Mouse (Mus musculus) forebrain, embryonic 11.5 days (tissue): ENCODE results near the gene Washc2. TPM values are rescaled to one million over a fixed set of nuclear protein-coding genes. Genes with fewer than 3 reads are reported as not detected.
"Not testable (repeated sequence)": the region's sequence is repeated elsewhere in the genome, so short reads cannot be mapped to it uniquely, and the experiment has no call there.

Experiments
- ATAC-seq: fragments of 200-750 bp; cut with Nextera tagmentation; replicated peaks from 2 replicates; pipeline ENCODE4 v1.8.0; 2017; ENCODE audit warnings: moderate TSS enrichment; ENCODE audit not compliant: low FRiP score
- DNase-seq: peaks from one replicate; pipeline ENCODE4 v3.0.0-alpha.2; 2017; ENCODE audit warnings: low spot score
- H3K27ac ChIP-seq: fragments of 300-500 bp; sonication (generic); 2 replicates; pipeline ENCODE4 v1.5.1; 2014; ENCODE audit warnings: low read depth, low read length
- H3K27me3 ChIP-seq: fragments of 300-500 bp; sonication (generic); 2 replicates; pipeline ENCODE4 v1.6.1; 2014; ENCODE audit warnings: mild to moderate bottlenecking, low read length, mixed read lengths; ENCODE audit not compliant: control insufficient read depth, insufficient read depth
- H3K36me3 ChIP-seq: fragments of 300-500 bp; sonication (generic); 2 replicates; pipeline ENCODE4 v1.6.1; 2014; ENCODE audit warnings: mild to moderate bottlenecking, low read length, moderate library complexity, mixed read lengths; ENCODE audit not compliant: control insufficient read depth, insufficient read depth
- H3K4me1 ChIP-seq: fragments of 300-500 bp; sonication (generic); replicated peaks from 2 replicates; pipeline ENCODE4 v1.6.1; 2014; ENCODE audit warnings: low read length, mixed read lengths; ENCODE audit not compliant: control insufficient read depth, insufficient read depth
- H3K4me2 ChIP-seq: fragments of 300-500 bp; sonication (generic); 2 replicates; pipeline ENCODE4 v1.6.1; 2014; ENCODE audit warnings: low read depth, mild to moderate bottlenecking, low read length, moderate library complexity, mixed read lengths; ENCODE audit not compliant: severe bottlenecking
- H3K4me3 ChIP-seq: fragments of 300-500 bp; sonication (generic); 2 replicates; pipeline ENCODE4 v1.5.1; 2014; ENCODE audit warnings: low read depth, low read length
- H3K9ac ChIP-seq: fragments of 300-500 bp; sonication (generic); 2 replicates; pipeline ENCODE4 v1.6.1; 2014; ENCODE audit warnings: low read length
- H3K9me3 ChIP-seq: fragments of 300-500 bp; sonication (generic); 2 replicates; pipeline ENCODE4 v1.6.1; 2016; ENCODE audit warnings: low read length, mixed read lengths; ENCODE audit not compliant: control insufficient read depth
- WGBS: fragments of 180-500 bp; shearing (Covaris S2); extraction: QIAGEN DNeasy Blood & Tissue Kit; methylation state at CpG from one replicate; pipeline ENCODE4 v1.1.7; 2014; 5-methylcytosine and 5-hydroxymethylcytosine counted together
- polyA plus RNA-seq: library from polyadenylated mRNA; unstranded; fragments of >200 nt; fragmentation: Nextera tagmentation; extraction: Ambion mirVana; gene quantifications from 2 replicates; pipeline ENCODE4 v1.2.1, GENCODE M21; 2014

Washc2 gene
- polyA plus RNA-seq, 1 experiment from 2014 or later: 54.2 TPM

GRCm38 (mm10) chr6:116192809-116193311, 15.0 kb upstream of the Washc2 start:
- H3K9me3 ChIP-seq: no peaks in the 10 kb centered on the region
- peak; percentile 84 for DNase-seq
- under 1% methylated on average over 39 of the region's 51 CpGs for WGBS

GRCm38 (mm10) chr6:116193394-116194393, 14.1 kb upstream of the Washc2 start, which contains the start of gene Tmcc1:
Gene Tmcc1 (minus strand): TSS chr6:116193486.
- DNase-seq: peak; percentile 99
- ATAC-seq: peak; percentile 92

More at GRCm38 (mm10) chr6:116192809-116193311, 15.0 kb upstream of the Washc2 start:
- no peaks in the 10 kb centered on the region for H3K27me3 ChIP-seq
- no peaks in the 10 kb centered on the region for H3K36me3 ChIP-seq
- H3K9ac ChIP-seq: peak overlapping the region; percentile 89
- peaks cover 4% of the 10 kb centered on the region; the same call in 1 of the 2 replicates for H3K4me1 ChIP-seq
- H3K4me3 ChIP-seq: peak overlapping the region; percentile 87
- ATAC-seq: peak; percentile 89
- peak overlapping the region; percentile 89 for H3K4me2 ChIP-seq
- peak overlapping the region; percentile 50 for H3K27ac ChIP-seq

GRCm38 (mm10) chr6:116195811-116196210, 12.0 kb upstream of the Washc2 start:
- no peak overlapping the region for H3K27ac ChIP-seq
- DNase-seq (no peak), ATAC-seq (no peak)
- peaks cover 4% of the 10 kb centered on the region; the same call in 1 of the 2 replicates for H3K4me1 ChIP-seq
- H3K36me3 ChIP-seq: no peaks in the 10 kb centered on the region
- no peaks in the 10 kb centered on the region for H3K27me3 ChIP-seq
- no peak overlapping the region for H3K4me3 ChIP-seq
- no peaks in the 10 kb centered on the region for H3K9me3 ChIP-seq
- 68% methylated on average over 8 of the region's 8 CpGs for WGBS
- H3K4me2 ChIP-seq: no peak overlapping the region
- H3K9ac ChIP-seq: no peak overlapping the region

More at GRCm38 (mm10) chr6:116193394-116194393, 14.1 kb upstream of the Washc2 start, which contains the start of gene Tmcc1:
- Histone ChIP-seq H3K4me2 (peak within 1 kb of the TSS; percentile 89), H3K9me3 (no peaks in the 10 kb centered on the region), H3K4me1 (peaks cover 4% of the 10 kb centered on the region; the same call in 1 of the 2 replicates), H3K4me3 (peak within 1 kb of the TSS; percentile 87), H3K9ac (peak within 1 kb of the TSS; percentile 89), H3K27me3 (no peaks in the 10 kb centered on the region), H3K36me3 (no peaks in the 10 kb centered on the region), H3K27ac (peak within 1 kb of the TSS; percentile 50)
- under 1% methylated on average over 40 of the region's 68 CpGs for WGBS

- ATAC-seq: no peak; the same call in 1 of the 2 replicates
- Histone ChIP-seq H3K4me2 (no peak overlapping the region), H3K9me3 (no peaks in the 10 kb centered on the region), H3K4me1 (peaks cover 2% of the 10 kb centered on the region; the same call in 1 of the 2 replicates), H3K4me3 (no peak overlapping the region), H3K9ac (no peak overlapping the region), H3K27ac (no peak overlapping the region), H3K27me3 (no peaks in the 10 kb centered on the region), H3K36me3 (no peaks in the 10 kb centered on the region)
- no peak for DNase-seq
- 49% methylated on average over 3 of the region's 3 CpGs for WGBS
Observed at GRCm38 (mm10) chr6:116198173-116198572, 9.7 kb upstream of the Washc2 start.

GRCm38 (mm10) chr6:116199682-116200081, 8.2 kb upstream of the Washc2 start:
- Histone ChIP-seq H3K4me3 (no peak overlapping the region), H3K27me3 (no peaks in the 10 kb centered on the region), H3K4me2 (no peak overlapping the region), H3K27ac (no peak overlapping the region), H3K9me3 (no peaks in the 10 kb centered on the region), H3K36me3 (no peaks in the 10 kb centered on the region), H3K9ac (no peak overlapping the region), H3K4me1 (no peaks in the 10 kb centered on the region)
- 84% methylated on average over 2 of the region's 2 CpGs for WGBS
- DNase-seq: no peak
- no peak for ATAC-seq

- 77% methylated on average over 11 of the region's 11 CpGs for WGBS
- DNase-seq: no peak
- no peak for ATAC-seq
- Histone ChIP-seq H3K9ac (no peak overlapping the region), H3K4me2 (no peak overlapping the region), H3K4me1 (no peaks in the 10 kb centered on the region), H3K27ac (no peak overlapping the region), H3K4me3 (no peak overlapping the region), H3K36me3 (no peaks in the 10 kb centered on the region; the same call in 1 of the 2 replicates), H3K27me3 (no peaks in the 10 kb centered on the region), H3K9me3 (no peaks in the 10 kb centered on the region)
Observed at GRCm38 (mm10) chr6:116227767-116228166, 19.9 kb downstream of the Washc2 start.

- Histone ChIP-seq H3K4me2 (no peak overlapping the region), H3K27me3 (no peaks in the 10 kb centered on the region), H3K9ac (no peak overlapping the region), H3K4me1 (no peaks in the 10 kb centered on the region), H3K36me3 (no peaks in the 10 kb centered on the region; the same call in 1 of the 2 replicates), H3K27ac (no peak overlapping the region), H3K9me3 (no peaks in the 10 kb centered on the region), H3K4me3 (no peak overlapping the region)
- peak; percentile 80 for DNase-seq
- ATAC-seq: 0 out of 2 replicates have a peak, but pooled peaks have one; percentile 49
- WGBS: 65% methylated on average over 12 of the region's 12 CpGs
Observed at GRCm38 (mm10) chr6:116228785-116229525, 21.1 kb downstream of the Washc2 start.

- not testable (repeated sequence) for H3K36me3 ChIP-seq, H3K27me3 ChIP-seq, H3K4me2 ChIP-seq, H3K4me1 ChIP-seq, ATAC-seq, DNase-seq, H3K27ac ChIP-seq, H3K9ac ChIP-seq, H3K4me3 ChIP-seq, H3K9me3 ChIP-seq
- 89% methylated on average over 2 of the region's 2 CpGs for WGBS
Observed at GRCm38 (mm10) chr6:116234821-116235220, 27.0 kb downstream of the Washc2 start.
